Mouse (Mus musculus) duodenum, adult 2 months (tissue): ENCODE measurements around the gene Slc7a6. TPM values are rescaled to one million over a fixed set of nuclear protein-coding genes. Genes with fewer than 3 reads are reported as not detected.

Experiments
- polyA plus RNA-seq: library from polyadenylated mRNA; depleted of rRNA; stranded (reverse); fragments of >200 nt; gene quantifications from 2 replicates; pipeline ENCODE4 v1.2.3, GENCODE M21; 2012; ENCODE audit warnings: low replicate concordance; rRNA removed

The Slc7a6 gene
- 2.4 and 7.9 TPM in 2 replicates for polyA plus RNA-seq

DNA sequence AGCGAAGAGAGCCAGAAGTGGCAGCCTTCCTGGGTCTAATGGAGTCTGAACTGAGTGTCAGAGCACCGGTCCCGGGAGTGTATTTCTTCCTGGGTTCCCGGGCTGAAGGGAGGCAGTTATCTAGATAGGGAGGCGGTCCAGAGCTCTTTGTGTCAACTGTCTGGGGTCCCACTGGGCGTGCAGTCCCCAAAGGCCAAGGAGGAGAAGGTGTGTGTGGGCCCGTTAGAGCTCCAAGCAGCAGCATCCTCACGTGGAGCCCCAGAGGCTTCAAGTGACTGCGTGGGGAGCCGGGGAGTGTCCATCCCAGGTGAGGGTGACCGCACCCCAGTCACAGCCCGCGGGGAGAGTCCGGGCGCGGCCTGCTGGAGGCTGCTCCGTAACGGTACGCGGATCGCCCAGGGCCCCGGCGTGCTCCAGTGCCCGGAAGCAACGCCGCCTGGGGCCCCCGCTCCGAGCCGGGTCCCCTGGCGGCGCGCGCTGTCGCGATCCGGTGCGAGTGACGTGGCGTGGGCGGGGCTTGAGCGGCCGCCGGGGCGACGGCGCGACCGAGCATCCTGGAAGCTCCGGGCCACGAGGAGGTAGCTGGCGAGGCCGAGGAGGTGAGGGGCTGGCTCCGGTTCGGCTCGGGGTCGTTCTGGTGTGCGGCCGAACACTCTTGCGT is at the start of gene Slc7a6:
Gene Slc7a6, plus strand, starts transcription at position 502 of the 661 bp plus-strand sequence.

DNA sequence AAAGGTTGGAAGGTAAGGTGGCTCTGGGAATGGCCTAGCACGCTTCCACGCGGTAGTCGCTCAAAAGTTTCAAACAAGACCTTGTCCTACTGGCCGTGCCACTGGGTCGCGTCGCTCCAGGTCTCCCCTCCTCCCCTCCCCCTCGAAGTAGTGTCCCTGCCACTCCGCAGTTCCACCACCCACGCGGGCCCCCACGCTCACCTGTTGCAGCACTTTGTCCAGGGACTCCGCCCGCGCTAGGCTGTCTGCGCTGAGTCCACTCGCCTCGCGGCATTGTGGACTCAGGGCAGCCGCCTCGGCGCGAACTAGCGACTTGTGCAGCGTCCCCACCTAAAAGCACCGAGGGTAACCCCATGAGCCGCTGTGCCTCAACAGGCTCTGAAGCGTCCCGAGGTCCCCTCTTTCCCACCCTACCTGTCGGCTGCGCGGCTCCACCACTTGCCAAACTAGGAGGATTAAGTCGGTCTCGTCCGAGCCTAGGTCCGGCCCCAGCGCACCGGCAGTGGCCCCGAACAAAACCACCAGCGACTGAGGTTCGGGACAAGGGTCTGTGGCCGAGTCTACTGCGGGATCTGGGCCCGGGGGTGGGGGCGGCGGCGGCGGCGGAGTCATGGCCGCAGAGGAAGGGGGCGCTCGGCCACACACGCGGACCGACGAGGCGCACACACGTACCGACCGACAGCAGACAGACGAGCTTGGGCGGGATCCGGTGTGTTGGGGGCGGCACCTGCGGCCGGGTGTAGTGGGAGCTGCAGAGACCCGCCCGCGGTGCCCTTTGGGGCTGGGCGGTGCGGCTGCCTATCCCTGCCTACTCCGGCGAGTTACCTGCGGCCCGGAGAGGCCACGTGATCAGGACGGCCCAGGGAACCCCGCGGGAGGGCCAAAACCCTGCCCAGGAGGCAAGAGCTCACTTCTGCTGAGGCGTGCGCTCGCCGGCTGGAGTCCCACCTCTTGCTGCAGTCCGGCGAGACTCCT is 32.2 kb upstream of the Slc7a6 start, which contains the start of gene Esrp2:
Gene Esrp2, minus strand, starts transcription at position 819 of the 975 bp plus-strand sequence.

DNA sequence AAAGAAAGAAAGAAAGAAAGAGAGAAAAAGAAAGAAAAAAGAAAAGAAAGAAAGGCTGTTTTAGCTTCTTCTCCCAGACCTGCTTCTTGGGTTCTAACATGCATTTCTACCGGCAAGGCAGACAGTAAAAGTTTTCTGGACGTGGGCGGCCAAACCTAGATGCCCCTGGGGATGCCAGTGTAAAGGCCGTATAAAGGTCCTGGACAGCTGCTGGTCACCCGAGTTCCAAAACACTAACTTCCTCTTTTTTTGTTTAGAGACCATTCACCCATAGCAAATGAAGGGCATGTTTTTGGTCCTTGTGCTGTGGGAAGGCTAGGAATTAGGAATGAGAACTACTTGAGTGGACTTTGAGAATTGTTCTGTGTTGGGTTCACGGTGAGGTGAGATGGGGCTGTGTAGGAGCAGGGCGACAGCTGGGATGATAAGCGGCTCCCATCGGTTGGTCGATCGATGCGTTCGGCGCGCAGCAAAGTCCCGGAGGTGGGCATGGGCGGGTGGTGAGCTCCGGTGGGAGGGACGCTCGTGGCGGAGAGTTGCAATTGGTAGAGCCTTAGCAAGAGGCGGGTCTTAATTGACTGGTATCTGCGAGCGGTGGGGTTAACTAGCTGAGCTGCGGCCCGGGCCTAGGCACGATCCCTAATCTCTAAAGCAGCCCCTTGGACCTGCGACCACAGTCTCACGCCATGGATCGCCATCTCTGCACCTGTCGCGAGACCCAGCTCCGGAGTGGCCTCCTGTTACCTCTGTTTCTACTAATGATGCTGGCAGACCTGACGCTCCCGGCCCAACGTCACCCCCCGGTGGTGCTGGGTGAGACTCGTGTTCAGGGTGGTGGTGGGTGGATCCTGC is 18.6 kb upstream of the Slc7a6 start, which contains the start of gene Pla2g15:
Gene Pla2g15, plus strand, starts transcription at position 599 of the 852 bp plus-strand sequence.

DNA sequence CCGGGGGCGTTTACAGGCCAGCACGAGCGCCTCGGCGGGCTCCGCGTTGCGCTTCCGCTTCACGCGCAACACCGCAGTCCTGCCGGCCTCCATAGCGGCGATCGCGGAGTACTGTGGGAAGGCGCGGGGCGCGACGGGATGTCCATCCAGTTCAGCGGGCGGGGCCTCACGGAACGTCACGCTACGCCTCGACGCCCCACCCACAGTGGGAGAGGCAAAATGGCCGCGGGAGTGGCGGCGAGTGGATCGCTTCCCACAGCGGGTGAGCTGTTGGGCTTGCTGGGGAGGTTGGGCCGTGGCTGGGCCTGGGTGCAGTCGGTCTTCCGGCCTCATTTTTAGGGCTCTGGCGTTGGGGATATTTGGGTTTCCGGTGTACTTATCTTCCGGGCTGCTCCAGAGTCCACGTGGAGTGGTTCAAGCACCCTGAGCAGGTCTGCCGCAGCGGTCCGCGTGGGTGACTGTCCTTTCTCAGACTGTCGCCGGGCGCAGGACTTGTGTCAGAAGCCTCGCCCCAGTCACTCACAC is 42.2 kb downstream of the Slc7a6 start, which contains the start of the genes Slc7a6os and Prmt7:
Gene Slc7a6os, minus strand, starts transcription at position 115 of the 525 bp plus-strand sequence.
Gene Prmt7, plus strand, starts transcription at position 116 of the 525 bp plus-strand sequence.

Other genes starting within 250 kb of the Slc7a6 start
- 12.5 and 3,063 TPM in 2 replicates for gene Ctrl, start 235.0 kb upstream of the Slc7a6 start, polyA plus RNA-seq
- 565 and 991 TPM in 2 replicates for gene Psmb10, start 230.4 kb upstream of the Slc7a6 start, polyA plus RNA-seq
- 0.97 and 1.4 TPM in 2 replicates for gene Lcat, start 225.5 kb upstream of the Slc7a6 start, polyA plus RNA-seq
- gene Slc12a4, start 202.8 kb upstream of the Slc7a6 start, polyA plus RNA-seq: 6.2 and 9.9 TPM in 2 replicates
- 0.15 and 0.34 TPM in 2 replicates for gene Dpep3, start 189.4 kb upstream of the Slc7a6 start, polyA plus RNA-seq
- gene Dus2, start 177.5 kb upstream of the Slc7a6 start, polyA plus RNA-seq: 1.9 and 5.0 TPM in 2 replicates
- not detected in 2 replicates for gene Dpep2nb, start 162.9 kb upstream of the Slc7a6 start, polyA plus RNA-seq
- 4.9 and 5.3 TPM in 2 replicates for gene Ddx28, start 157.0 kb upstream of the Slc7a6 start, polyA plus RNA-seq
- 7.6 and 11.6 TPM in 2 replicates for gene Nfatc3, start 110.0 kb upstream of the Slc7a6 start, polyA plus RNA-seq
- gene Esrp2, start 31.9 kb upstream of the Slc7a6 start, polyA plus RNA-seq: 25.8 and 43.6 TPM in 2 replicates
- 2.7 and 3.5 TPM in 2 replicates for gene Pla2g15, start 18.5 kb upstream of the Slc7a6 start, polyA plus RNA-seq
- 10.1 and 15.1 TPM in 2 replicates for gene Slc7a6os, start 42.1 kb downstream of the Slc7a6 start, polyA plus RNA-seq
- gene Prmt7, start 42.1 kb downstream of the Slc7a6 start, polyA plus RNA-seq: 10.5 and 11.0 TPM in 2 replicates
- 44.2 and 53.9 TPM in 2 replicates for gene Smpd3, start 169.1 kb downstream of the Slc7a6 start, polyA plus RNA-seq
- gene Zfp90, start 246.5 kb downstream of the Slc7a6 start, polyA plus RNA-seq: 0.32 and 0.71 TPM in 2 replicates